Mouse (Mus musculus): ENCODE measurements around the gene Olfr555. TPM values are rescaled to one million over a fixed set of nuclear protein-coding genes. Genes with fewer than 3 reads are reported as not detected.

Olfr555 gene
- polyA plus RNA-seq, 1 experiment from 2014 or later: not detected

DNA sequence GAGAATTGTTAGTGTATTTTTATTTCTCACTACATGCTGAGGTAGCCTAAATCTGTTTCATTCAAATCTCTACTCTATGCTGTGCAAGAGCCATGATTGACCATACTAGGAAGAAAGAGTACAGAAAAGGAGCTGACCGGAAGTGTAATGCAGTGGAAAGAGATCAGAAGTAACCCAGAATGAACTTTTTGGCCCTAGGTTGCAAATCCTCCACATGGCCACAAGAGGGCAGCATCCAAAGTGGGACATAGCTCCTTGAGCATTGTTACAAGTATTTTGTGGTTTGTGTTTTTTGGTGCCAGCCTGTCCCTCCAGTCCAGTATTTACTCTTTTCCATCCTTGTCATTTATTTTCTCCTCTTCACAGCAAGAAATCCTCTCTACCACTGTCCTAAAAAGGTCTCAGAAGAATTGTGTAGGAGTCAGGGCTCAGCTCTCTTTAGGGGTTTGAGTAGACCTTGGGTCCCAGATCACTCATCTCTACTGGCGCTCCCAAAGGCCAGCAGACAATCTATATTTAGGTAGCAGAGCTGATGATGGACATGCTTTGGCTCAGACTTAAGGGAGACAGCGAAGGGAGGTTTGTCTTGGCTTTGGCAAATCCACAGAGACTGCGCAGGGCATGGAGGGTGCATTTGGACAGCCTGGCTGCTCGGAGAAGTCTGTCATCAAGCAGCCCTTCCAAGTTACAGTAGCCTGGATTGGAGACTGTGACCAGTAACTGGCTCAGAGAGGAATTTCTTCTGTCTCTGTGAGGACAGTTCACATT lies 36.9 kb downstream of the Olfr555 start, which contains the start of gene Olfr557:
Gene Olfr557, plus strand, starts transcription at position 553 of the 768 bp plus-strand sequence.
- Histone ChIP-seq H3K27me3 (no peaks in the 10 kb centered on the region; the same call in 1 of the 2 replicates), H3K9me3 (replicated peaks) (no peaks in the 10 kb centered on the region), H3K4me1 (no peaks in the 10 kb centered on the region), H3K9ac (no peak within 1 kb of the TSS), H3K4me2 (no peak within 1 kb of the TSS), H3K36me3 (no peaks in the 10 kb centered on the region), H3K4me3 (replicated peaks) (no peak within 1 kb of the TSS), H3K27ac (no peak within 1 kb of the TSS)
- WGBS: 75% methylated on average over 5 of the region's 5 CpGs
- ATAC-seq (replicated peaks; ENCODE audit: low FRiP score): no peak

DNA sequence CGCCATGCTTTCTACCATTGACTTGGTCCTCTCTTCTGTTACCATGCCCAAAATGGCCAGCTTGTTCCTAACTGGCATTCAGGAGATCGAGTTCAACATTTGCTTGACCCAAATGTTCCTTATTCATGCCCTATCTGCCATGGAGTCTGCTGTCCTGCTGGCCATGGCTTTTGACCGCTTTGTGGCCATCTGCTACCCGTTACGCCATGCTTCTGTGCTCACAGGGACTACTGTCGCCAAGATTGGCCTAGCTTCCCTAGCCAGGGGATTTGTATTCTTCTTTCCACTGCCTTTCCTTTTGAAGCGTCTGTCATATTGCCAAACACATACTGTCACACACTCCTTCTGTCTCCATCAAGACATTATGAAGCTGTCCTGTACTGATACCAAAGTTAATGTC lies 39.8 kb downstream of the Olfr555 start:
- Histone ChIP-seq H3K27me3 (no peaks in the 10 kb centered on the region; the same call in 1 of the 2 replicates), H3K4me3 (replicated peaks) (no peak overlapping the region), H3K27ac (no peak overlapping the region), H3K4me1 (no peaks in the 10 kb centered on the region), H3K4me2 (no peak overlapping the region), H3K9me3 (replicated peaks) (no peaks in the 10 kb centered on the region), H3K36me3 (no peaks in the 10 kb centered on the region), H3K9ac (no peak overlapping the region)
- WGBS: 90% methylated on average over 7 of the region's 7 CpGs
- no peak for ATAC-seq (replicated peaks; ENCODE audit: low FRiP score)

DNA sequence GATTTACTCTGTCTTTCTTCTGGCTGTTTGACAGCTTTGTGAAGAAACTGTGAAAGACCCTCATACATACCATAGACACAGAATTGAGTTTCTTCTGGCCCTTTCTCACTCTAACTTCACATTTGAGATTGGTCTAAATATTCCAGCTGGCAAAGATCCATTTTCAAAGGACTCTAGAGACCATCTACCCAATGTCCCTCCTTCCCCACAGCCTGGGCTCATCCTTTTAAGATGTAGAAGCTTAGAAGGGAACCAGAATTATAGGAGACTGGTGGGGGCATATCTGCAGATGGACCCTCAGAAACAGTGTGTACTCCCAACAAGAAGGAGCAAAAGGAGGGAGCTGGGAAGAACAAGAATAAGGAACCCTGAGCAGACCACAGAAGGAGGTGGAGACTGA lies 43.3 kb downstream of the Olfr555 start, which contains the start of gene Olfr558:
Gene Olfr558, plus strand, starts transcription at position 301 of the 400 bp plus-strand sequence.
- Histone ChIP-seq H3K36me3 (no peaks in the 10 kb centered on the region), H3K4me3 (replicated peaks) (no peak within 1 kb of the TSS), H3K9ac (no peak within 1 kb of the TSS), H3K27me3 (no peaks in the 10 kb centered on the region), H3K4me1 (no peaks in the 10 kb centered on the region), H3K4me2 (no peak within 1 kb of the TSS), H3K9me3 (replicated peaks) (no peaks in the 10 kb centered on the region), H3K27ac (no peak within 1 kb of the TSS)
- no peak for ATAC-seq (replicated peaks; ENCODE audit: low FRiP score)

Other genes starting within 250 kb of the Olfr555 start
- gene Rrm1, start 217.1 kb upstream of the Olfr555 start, polyA plus RNA-seq (2015; fragmentation: Nextera tagmentation; extraction: Ambion mirVana): 155 and 159 TPM in 2 replicates
- 0.38 and 0.48 TPM in 2 replicates for gene Olfr543, start 177.1 kb upstream of the Olfr555 start, polyA plus RNA-seq (2015; fragmentation: Nextera tagmentation; extraction: Ambion mirVana)
- 0.09 TPM in 1 of 2 replicates, not detected in the other for gene Olfr544, start 170.5 kb upstream of the Olfr555 start, polyA plus RNA-seq (2015; fragmentation: Nextera tagmentation; extraction: Ambion mirVana)
- 0.09 and 0.16 TPM in 2 replicates for gene Olfr545, start 159.2 kb upstream of the Olfr555 start, polyA plus RNA-seq (2015; fragmentation: Nextera tagmentation; extraction: Ambion mirVana)
- gene Olfr547, start 124.1 kb upstream of the Olfr555 start, polyA plus RNA-seq (2015; fragmentation: Nextera tagmentation; extraction: Ambion mirVana): not detected in 2 replicates
- gene Olfr548-ps1, start 117.9 kb upstream of the Olfr555 start, polyA plus RNA-seq (2015; fragmentation: Nextera tagmentation; extraction: Ambion mirVana): not detected in 2 replicates
- gene Olfr549, start 109.0 kb upstream of the Olfr555 start, polyA plus RNA-seq (2015; fragmentation: Nextera tagmentation; extraction: Ambion mirVana): not detected in 2 replicates
- gene Trim21, start 93.3 kb upstream of the Olfr555 start, polyA plus RNA-seq (2015; fragmentation: Nextera tagmentation; extraction: Ambion mirVana): 0.17 and 0.44 TPM in 2 replicates
- gene Olfr550, start 87.4 kb upstream of the Olfr555 start, polyA plus RNA-seq (2015; fragmentation: Nextera tagmentation; extraction: Ambion mirVana): not detected in 2 replicates
- not detected in 2 replicates for gene Olfr551, start 66.9 kb upstream of the Olfr555 start, polyA plus RNA-seq (2015; fragmentation: Nextera tagmentation; extraction: Ambion mirVana)
- gene Olfr552, start 61.1 kb upstream of the Olfr555 start, polyA plus RNA-seq (2015; fragmentation: Nextera tagmentation; extraction: Ambion mirVana): not detected in 2 replicates
- gene Olfr553, start 40.6 kb upstream of the Olfr555 start, polyA plus RNA-seq (2015; fragmentation: Nextera tagmentation; extraction: Ambion mirVana): not detected in 2 replicates
- gene Olfr554, start 20.4 kb upstream of the Olfr555 start, polyA plus RNA-seq (2015; fragmentation: Nextera tagmentation; extraction: Ambion mirVana): not detected in 2 replicates
- not detected in 2 replicates for gene Olfr556, start 6.1 kb downstream of the Olfr555 start, polyA plus RNA-seq (2015; fragmentation: Nextera tagmentation; extraction: Ambion mirVana)
- gene Trim68, start 28.5 kb downstream of the Olfr555 start, polyA plus RNA-seq (2015; fragmentation: Nextera tagmentation; extraction: Ambion mirVana): 13.0 and 15.5 TPM in 2 replicates
- gene Olfr557, start 37.1 kb downstream of the Olfr555 start, polyA plus RNA-seq (2015; fragmentation: Nextera tagmentation; extraction: Ambion mirVana): not detected in 2 replicates
- gene Olfr558, start 43.4 kb downstream of the Olfr555 start, polyA plus RNA-seq (2015; fragmentation: Nextera tagmentation; extraction: Ambion mirVana): 0.78 and 0.81 TPM in 2 replicates
- not detected in 2 replicates for gene Olfr33, start 60.2 kb downstream of the Olfr555 start, polyA plus RNA-seq (2015; fragmentation: Nextera tagmentation; extraction: Ambion mirVana)
- not detected in 2 replicates for gene Olfr559, start 68.7 kb downstream of the Olfr555 start, polyA plus RNA-seq (2015; fragmentation: Nextera tagmentation; extraction: Ambion mirVana)
- gene Olfr560, start 100.5 kb downstream of the Olfr555 start, polyA plus RNA-seq (2015; fragmentation: Nextera tagmentation; extraction: Ambion mirVana): not detected in 2 replicates
- gene Olfr78, start 100.6 kb downstream of the Olfr555 start, polyA plus RNA-seq (2015; fragmentation: Nextera tagmentation; extraction: Ambion mirVana): 0.27 and 0.48 TPM in 2 replicates
- gene Olfr561, start 112.4 kb downstream of the Olfr555 start, polyA plus RNA-seq (2015; fragmentation: Nextera tagmentation; extraction: Ambion mirVana): not detected in 2 replicates
- not detected in 2 replicates for gene Olfr564, start 144.7 kb downstream of the Olfr555 start, polyA plus RNA-seq (2015; fragmentation: Nextera tagmentation; extraction: Ambion mirVana)
- gene Olfr566, start 199.9 kb downstream of the Olfr555 start, polyA plus RNA-seq (2015; fragmentation: Nextera tagmentation; extraction: Ambion mirVana): not detected in 2 replicates
- not detected in 2 replicates for gene Olfr568, start 218.3 kb downstream of the Olfr555 start, polyA plus RNA-seq (2015; fragmentation: Nextera tagmentation; extraction: Ambion mirVana)
- not detected in 2 replicates for gene Olfr569, start 232.1 kb downstream of the Olfr555 start, polyA plus RNA-seq (2015; fragmentation: Nextera tagmentation; extraction: Ambion mirVana)
- not detected in 2 replicates for gene Olfr570, start 235.8 kb downstream of the Olfr555 start, polyA plus RNA-seq (2015; fragmentation: Nextera tagmentation; extraction: Ambion mirVana)